Mouse (Mus musculus) small intestine, adult 2 months (tissue): ENCODE results near the gene Nfe2l3. TPM values are rescaled to one million over a fixed set of nuclear protein-coding genes. Genes with fewer than 3 reads are reported as not detected.

Experiments used
- H3K27ac ChIP-seq: fragments of 200-500 bp; 2 replicates; pipeline ENCODE4 v1.5.1; 2012; ENCODE audit warnings: low read depth, low read length, control low read depth, inconsistent platforms; ENCODE audit not compliant: insufficient read depth
- H3K27me3 ChIP-seq: fragments of 200-500 bp; 2 replicates; pipeline ENCODE4 v1.6.1; 2012; ENCODE audit warnings: mild to moderate bottlenecking, moderate library complexity, low read length, inconsistent platforms; ENCODE audit not compliant: control insufficient read depth, insufficient read depth
- H3K36me3 ChIP-seq: fragments of 200-500 bp; 2 replicates; pipeline ENCODE4 v1.6.1; 2012; ENCODE audit warnings: mild to moderate bottlenecking, low read length, control low read depth, inconsistent platforms; ENCODE audit not compliant: control insufficient read depth, insufficient read depth
- H3K4me1 ChIP-seq: fragments of 200-500 bp; 2 replicates; pipeline ENCODE4 v1.6.1; 2012; ENCODE audit warnings: low read length, inconsistent platforms, mixed read lengths; ENCODE audit not compliant: control insufficient read depth, insufficient read depth, insufficient read length
- H3K4me3 ChIP-seq: fragments of 200-500 bp; 2 replicates; pipeline ENCODE4 v1.5.1; 2012; ENCODE audit warnings: low read depth, mild to moderate bottlenecking, control low read depth, inconsistent platforms, low read length, moderate library complexity
- CTCF ChIP-seq: fragments of 200-500 bp; IDR thresholded peaks from 2 replicates; pipeline ENCODE4 v1.5.1; 2012; ENCODE audit warnings: low read depth, mild to moderate bottlenecking, control low read depth, inconsistent platforms, low read length, moderate library complexity, mixed read lengths; ENCODE audit not compliant: insufficient replicate concordance, insufficient read length; ENCODE audit errors: extremely low read depth
- POLR2A ChIP-seq: fragments of 200-500 bp; IDR thresholded peaks from 2 replicates; pipeline ENCODE4 v1.6.1; 2012; ENCODE audit warnings: low read depth, mild to moderate bottlenecking, control low read depth, inconsistent platforms, low read length, moderate library complexity
- WGBS: fragments of 180-500 bp; shearing (Covaris S2); methylation state at CpG from one replicate; pipeline ENCODE4 v1.1.7; 2018; 5-methylcytosine and 5-hydroxymethylcytosine counted together
- polyA plus RNA-seq: library from polyadenylated mRNA; depleted of rRNA; stranded (reverse); fragments of >200 nt; gene quantifications from 2 replicates; pipeline ENCODE4 v1.2.3, GENCODE M21; 2012

The Nfe2l3 gene
- polyA plus RNA-seq, 1 experiment: 0.48 TPM

GRCm38 (mm10) chr6:51467649-51468048 lies 35.2 kb downstream of the Nfe2l3 start:
- 1% methylated on average over 2 of the region's 2 CpGs for WGBS
- no peak overlapping the region for H3K4me3 ChIP-seq
- H3K27ac ChIP-seq: no peak overlapping the region
- H3K4me1 ChIP-seq: peaks cover 2% of the 10 kb centered on the region; the same call in 1 of the 2 replicates
- H3K36me3 ChIP-seq: peaks cover 34% of the 10 kb centered on the region
- H3K27me3 ChIP-seq: no peaks in the 10 kb centered on the region
- no peak for TF ChIP-seq CTCF
- no peak for TF ChIP-seq POLR2A

- TF ChIP-seq POLR2A (peak; percentile 67; the same call in 1 of the 2 replicates), CTCF (no peak)
Observed at GRCm38 (mm10) chr6:51468891-51469561, 36.6 kb downstream of the Nfe2l3 start.

GRCm38 (mm10) chr6:51469715-51470310 lies 37.3 kb downstream of the Nfe2l3 start, which contains the start of gene Hnrnpa2b1:
TSS of gene Hnrnpa2b1 (minus strand) at chr6:51469894.
- Histone ChIP-seq H3K27ac (peak within 1 kb of the TSS; percentile 96), H3K4me3 (peak within 1 kb of the TSS; percentile 83), H3K36me3 (peaks cover 22% of the 10 kb centered on the region), H3K4me1 (peaks cover 2% of the 10 kb centered on the region; the same call in 1 of the 2 replicates), H3K27me3 (no peaks in the 10 kb centered on the region)
- under 1% methylated on average over 63 of the region's 63 CpGs for WGBS
- peak; percentile 99 for TF ChIP-seq POLR2A
- no peak for TF ChIP-seq CTCF

More at GRCm38 (mm10) chr6:51468891-51469561, 36.6 kb downstream of the Nfe2l3 start:
- H3K36me3 ChIP-seq: peaks cover 23% of the 10 kb centered on the region
- no peaks in the 10 kb centered on the region for H3K27me3 ChIP-seq
- under 1% methylated on average over 63 of the region's 63 CpGs for WGBS
- peak overlapping the region; percentile 96 for H3K27ac ChIP-seq
- H3K4me1 ChIP-seq: peaks cover 2% of the 10 kb centered on the region; the same call in 1 of the 2 replicates
- H3K4me3 ChIP-seq: peak overlapping the region; percentile 72

- WGBS: under 1% methylated on average over 92 of the region's 99 CpGs
- peaks cover 2% of the 10 kb centered on the region; the same call in 1 of the 2 replicates for H3K4me1 ChIP-seq
- peak within 1 kb of the TSS; percentile 83 for H3K4me3 ChIP-seq
- no peaks in the 10 kb centered on the region for H3K27me3 ChIP-seq
- no peak for TF ChIP-seq CTCF
- TF ChIP-seq POLR2A: no peak; the same call in 1 of the 2 replicates
- H3K27ac ChIP-seq: peak within 1 kb of the TSS; percentile 96
- peaks cover 19% of the 10 kb centered on the region for H3K36me3 ChIP-seq
Observed at GRCm38 (mm10) chr6:51470311-51471178, 38.1 kb downstream of the Nfe2l3 start, which contains the start of gene Cbx3. TSS of gene Cbx3 (plus strand) at chr6:51470360.

GRCm38 (mm10) chr6:51471179-51471505 lies 38.7 kb downstream of the Nfe2l3 start:
- peaks cover 2% of the 10 kb centered on the region; the same call in 1 of the 2 replicates for H3K4me1 ChIP-seq
- under 1% methylated on average over 10 of the region's 10 CpGs for WGBS
- no peaks in the 10 kb centered on the region for H3K27me3 ChIP-seq
- TF ChIP-seq POLR2A (no peak), CTCF (no peak)
- H3K36me3 ChIP-seq: peaks cover 17% of the 10 kb centered on the region
- H3K4me3 ChIP-seq: peak overlapping the region; percentile 83
- H3K27ac ChIP-seq: peak overlapping the region; percentile 77

DNA sequence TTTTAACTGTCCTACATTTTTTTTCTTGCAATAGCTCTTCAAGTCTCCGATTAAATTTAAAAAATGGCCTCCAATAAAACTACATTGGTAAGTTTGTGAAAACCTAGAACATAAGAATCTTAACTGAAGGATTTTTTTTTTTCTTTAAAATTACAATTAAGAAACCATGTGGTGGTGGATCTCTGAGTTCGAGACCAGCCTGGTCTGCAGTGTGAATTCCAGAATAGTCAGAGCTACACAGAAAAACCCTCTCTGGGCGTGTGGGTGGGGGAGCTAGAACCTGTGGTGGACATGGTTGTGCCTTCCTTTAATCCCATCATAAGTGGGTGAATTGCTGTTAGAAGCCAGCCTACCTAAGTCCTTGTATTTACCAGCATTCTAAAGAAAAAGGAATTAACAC lies 39.3 kb downstream of the Nfe2l3 start:
- Histone ChIP-seq H3K4me1 (peaks cover under 1% of the 10 kb centered on the region; the same call in 1 of the 2 replicates), H3K27me3 (no peaks in the 10 kb centered on the region), H3K36me3 (peaks cover 17% of the 10 kb centered on the region), H3K27ac (no peak overlapping the region), H3K4me3 (no peak overlapping the region)
- WGBS: 16% methylated on average over 3 of the region's 3 CpGs
- TF ChIP-seq CTCF: no peak
- TF ChIP-seq POLR2A: no peak
